Mouse (Mus musculus) myocyte (in vitro differentiated cells): ENCODE results near the gene Ptprcap. TPM values are rescaled to one million over a fixed set of nuclear protein-coding genes. Genes with fewer than 3 reads are reported as not detected.
A peak's percentile ranks its signal among the peaks of the same experiment; 100 is the strongest.
"Not testable (repeated sequence)": the region's sequence is repeated elsewhere in the genome, so short reads cannot be mapped to it uniquely, and the experiment has no call there.

Experiments used
- H3K27me3 ChIP-seq: one replicate; pipeline ENCODE4 v1.6.1; 2011; ENCODE audit not compliant: control insufficient read depth, insufficient read depth, insufficient read length
- H3K36me3 ChIP-seq: one replicate; pipeline ENCODE4 v1.6.1; 2011; ENCODE audit not compliant: control insufficient read depth, insufficient read depth
- H3K4me2 ChIP-seq: one replicate; pipeline ENCODE4 v1.6.1; 2011; ENCODE audit warnings: low read depth, control low read depth
- H3K4me3 ChIP-seq: one replicate; pipeline ENCODE4 v1.5.1; 2011; ENCODE audit warnings: mild to moderate bottlenecking, control low read depth, moderate library complexity
- H3K79me2 ChIP-seq: one replicate; pipeline ENCODE4 v1.6.1; 2011; ENCODE audit not compliant: control insufficient read depth, insufficient read depth
- H3ac ChIP-seq: one replicate; pipeline ENCODE4 v1.6.1; 2011; ENCODE audit not compliant: control insufficient read depth, insufficient read length
- CEBPB ChIP-seq: IDR thresholded peaks from 2 replicates; pipeline ENCODE4 v1.6.1; 2011; ENCODE audit warnings: mild to moderate bottlenecking, moderate library complexity; ENCODE audit not compliant: poor library complexity, insufficient read depth, severe bottlenecking
- E2F4 ChIP-seq: IDR thresholded peaks from one replicate; pipeline ENCODE4 v1.6.1; 2011; ENCODE audit warnings: mild to moderate bottlenecking, control low read depth, moderate library complexity; ENCODE audit not compliant: insufficient read depth
- MAX ChIP-seq: IDR thresholded peaks from one replicate; pipeline ENCODE4 v1.6.1; 2011; ENCODE audit warnings: low read depth, mild to moderate bottlenecking, control low read depth
- MYOD1 ChIP-seq, 3 experiments: IDR thresholded peaks; one replicate each; pipeline ENCODE4 v1.6.1; 2011; ENCODE audit warnings: control low read depth in 2 of 3, low read depth in 2 of 3, mild to moderate bottlenecking in 2 of 3, moderate library complexity in 1 of 3; ENCODE audit not compliant: insufficient read length in 2 of 3, control insufficient read depth in 1 of 3
- MYOG ChIP-seq, 3 experiments: IDR thresholded peaks; one replicate each; pipeline ENCODE4 v1.6.1; 2011; ENCODE audit warnings: control low read depth in 2 of 3, low read depth in 2 of 3, mild to moderate bottlenecking in 2 of 3; ENCODE audit not compliant: insufficient read length in 2 of 3, control insufficient read depth in 1 of 3, insufficient read depth in 1 of 3
- POLR2A ChIP-seq: IDR thresholded peaks from one replicate; pipeline ENCODE4 v1.6.1; 2011; ENCODE audit warnings: low read depth, mild to moderate bottlenecking, control low read depth, moderate library complexity; ENCODE audit not compliant: insufficient read length
- POLR2AphosphoS2 ChIP-seq: IDR thresholded peaks from one replicate; pipeline ENCODE4 v1.6.1; 2011; ENCODE audit warnings: low read depth, control low read depth; ENCODE audit not compliant: insufficient read length
- REST ChIP-seq: IDR thresholded peaks from one replicate; pipeline ENCODE4 v1.6.1; 2011; ENCODE audit warnings: mild to moderate bottlenecking, control low read depth, moderate library complexity; ENCODE audit not compliant: insufficient read depth, insufficient read length
- SRF ChIP-seq: IDR thresholded peaks from one replicate; pipeline ENCODE4 v1.6.1; 2011; ENCODE audit warnings: low read depth; ENCODE audit not compliant: control insufficient read depth, insufficient read length
- TCF12 ChIP-seq: IDR thresholded peaks from one replicate; pipeline ENCODE4 v1.6.1; 2011; ENCODE audit warnings: mild to moderate bottlenecking, control low read depth; ENCODE audit not compliant: poor library complexity, insufficient read depth, severe bottlenecking
- TCF3 ChIP-seq: IDR thresholded peaks from one replicate; pipeline ENCODE4 v1.6.1; 2011; ENCODE audit warnings: low read depth, control low read depth; ENCODE audit not compliant: insufficient read length
- USF1 ChIP-seq: IDR thresholded peaks from one replicate; pipeline ENCODE4 v1.6.1; 2011; ENCODE audit warnings: low read depth, mild to moderate bottlenecking, control low read depth, moderate library complexity
- polyA plus RNA-seq: library from polyadenylated mRNA; unstranded; fragments of >200 nt; fragmentation: generic; extraction: Trizol; gene quantifications from one replicate; pipeline ENCODE4 v1.2.1, GENCODE M21; 2012; ENCODE audit warnings: missing spikeins

Gene Ptprcap
- polyA plus RNA-seq, 1 experiment: 4.9 TPM

GRCm38 (mm10) chr19:4118350-4118749, 35.1 kb upstream of the Ptprcap start:
- no peak overlapping the region for H3ac ChIP-seq
- no peak overlapping the region for H3K4me3 ChIP-seq
- TF ChIP-seq MAX (no peak), SRF (no peak), TCF12 (no peak), POLR2AphosphoS2 (no peak), MYOG (IDR thresholded peaks at IDR 0.05; ENCODE audit: control insufficient read depth in 1 of 3, insufficient read depth in 1 of 3, insufficient read length in 2 of 3, low read depth in 2 of 3) (no peak), TCF3 (no peak), E2F4 (no peak), MYOD1 (IDR thresholded peaks at IDR 0.05; ENCODE audit: control insufficient read depth in 1 of 3, insufficient read length in 2 of 3, low read depth in 2 of 3) (no peak), POLR2A (no peak), REST (no peak), CEBPB (no peak), USF1 (no peak)
- H3K4me2 ChIP-seq: no peak overlapping the region
- H3K36me3 ChIP-seq: peaks cover 18% of the 10 kb centered on the region
- H3K27me3 ChIP-seq: no peaks in the 10 kb centered on the region
- H3K79me2 ChIP-seq: peaks cover 16% of the 10 kb centered on the region

GRCm38 (mm10) chr19:4119716-4120487, 33.5 kb upstream of the Ptprcap start:
- H3K4me3 ChIP-seq: peak overlapping the region; percentile 33
- peak overlapping the region; percentile 78 for H3K4me2 ChIP-seq

GRCm38 (mm10) chr19:4120496-4120895, 32.9 kb upstream of the Ptprcap start:
- peak overlapping the region; percentile 78 for H3K4me2 ChIP-seq
- H3ac ChIP-seq: peak overlapping the region; percentile 16
- peak overlapping the region; percentile 33 for H3K4me3 ChIP-seq
- TF ChIP-seq TCF3 (no peak), POLR2A (no peak), TCF12 (no peak), MAX (no peak), USF1 (no peak), SRF (no peak), CEBPB (no peak), MYOD1 (IDR thresholded peaks at IDR 0.05; ENCODE audit: control insufficient read depth in 1 of 3, insufficient read length in 2 of 3, low read depth in 2 of 3) (no peak), POLR2AphosphoS2 (no peak), MYOG (IDR thresholded peaks at IDR 0.05; ENCODE audit: control insufficient read depth in 1 of 3, insufficient read depth in 1 of 3, insufficient read length in 2 of 3, low read depth in 2 of 3) (no peak), REST (no peak), E2F4 (no peak)
- peaks cover 14% of the 10 kb centered on the region for H3K36me3 ChIP-seq
- H3K79me2 ChIP-seq: peaks cover 16% of the 10 kb centered on the region
- H3K27me3 ChIP-seq: no peaks in the 10 kb centered on the region

More at GRCm38 (mm10) chr19:4119716-4120487, 33.5 kb upstream of the Ptprcap start:
- H3ac ChIP-seq: no peak overlapping the region
- H3K27me3 ChIP-seq: no peaks in the 10 kb centered on the region
- peaks cover 16% of the 10 kb centered on the region for H3K36me3 ChIP-seq
- H3K79me2 ChIP-seq: peaks cover 16% of the 10 kb centered on the region
- TF ChIP-seq TCF3: no peak
- no peak for TF ChIP-seq E2F4
- TF ChIP-seq POLR2A: no peak
- TF ChIP-seq REST: no peak
- no peak for TF ChIP-seq TCF12
- TF ChIP-seq MYOG (IDR thresholded peaks at IDR 0.05; ENCODE audit: control insufficient read depth in 1 of 3, insufficient read depth in 1 of 3, insufficient read length in 2 of 3, low read depth in 2 of 3): no peak
- no peak for TF ChIP-seq MYOD1 (IDR thresholded peaks at IDR 0.05; ENCODE audit: control insufficient read depth in 1 of 3, insufficient read length in 2 of 3, low read depth in 2 of 3)
- no peak for TF ChIP-seq POLR2AphosphoS2
- TF ChIP-seq SRF: no peak
- no peak for TF ChIP-seq CEBPB

- H3K79me2 ChIP-seq: peaks cover 20% of the 10 kb centered on the region
- peak; percentile 96 for TF ChIP-seq MAX
- TF ChIP-seq REST: no peak
- no peak for TF ChIP-seq TCF3
- TF ChIP-seq TCF12: no peak
- no peak for TF ChIP-seq USF1
- no peak for TF ChIP-seq CEBPB
- peak; percentile 74 for TF ChIP-seq POLR2AphosphoS2
- peak; percentile 27 for TF ChIP-seq SRF
- peak; percentile 56 for TF ChIP-seq POLR2A
- peak in 2 of 3 experiments; percentile 35 to 70 for TF ChIP-seq MYOD1 (IDR thresholded peaks at IDR 0.05; ENCODE audit: control insufficient read depth in 1 of 3, insufficient read length in 2 of 3, low read depth in 2 of 3)
- TF ChIP-seq MYOG (IDR thresholded peaks at IDR 0.05; ENCODE audit: control insufficient read depth in 1 of 3, insufficient read depth in 1 of 3, insufficient read length in 2 of 3, low read depth in 2 of 3): peak in 1 of 3 experiments; percentile 59
- TF ChIP-seq E2F4: no peak
- H3K4me3 ChIP-seq: peak overlapping the region; percentile 33
- peak overlapping the region; percentile 16 for H3ac ChIP-seq
- H3K27me3 ChIP-seq: no peaks in the 10 kb centered on the region
- peak overlapping the region; percentile 78 for H3K4me2 ChIP-seq
- H3K36me3 ChIP-seq: peaks cover 12% of the 10 kb centered on the region
Observed at GRCm38 (mm10) chr19:4121097-4121805, 32.2 kb upstream of the Ptprcap start.

GRCm38 (mm10) chr19:4121896-4122295, 31.5 kb upstream of the Ptprcap start:
- peak overlapping the region; percentile 33 for H3K4me3 ChIP-seq
- H3K79me2 ChIP-seq: peaks cover 24% of the 10 kb centered on the region
- H3K27me3 ChIP-seq, H3ac ChIP-seq, H3K36me3 ChIP-seq: not testable (repeated sequence)
- peak overlapping the region; percentile 36 for H3K4me2 ChIP-seq
